Mouse (Mus musculus) yolk sac, embryonic 10.5 days (tissue): ENCODE measurements around the gene Actl10.

Experiments
- DNase-seq: peaks from one replicate; pipeline ENCODE4 v3.0.0-alpha.2; 2017; ENCODE audit warnings: low spot score

Actl10 gene

GRCm38 (mm10) chr2:154583906-154584872 lies 32.6 kb downstream of the Actl10 start:
- no peak for DNase-seq

GRCm38 (mm10) chr2:154584931-154585601 lies 33.5 kb downstream of the Actl10 start:
- DNase-seq: no peak

GRCm38 (mm10) chr2:154586405-154586804 lies 34.8 kb downstream of the Actl10 start:
- DNase-seq: no peak

GRCm38 (mm10) chr2:154589051-154589450 lies 37.5 kb downstream of the Actl10 start:
- DNase-seq: no peak

GRCm38 (mm10) chr2:154591239-154591638 lies 39.7 kb downstream of the Actl10 start:
- DNase-seq: no peak

- peak; percentile 32 for DNase-seq
These were observed 41.4 kb downstream of the Actl10 start for GRCm38 (mm10) chr2:154593025-154593424.

GRCm38 (mm10) chr2:154595775-154596174 lies 44.2 kb downstream of the Actl10 start:
- DNase-seq: no peak

GRCm38 (mm10) chr2:154597399-154597798 lies 45.8 kb downstream of the Actl10 start:
- DNase-seq: no peak

- DNase-seq: no peak
These were observed 49.0 kb downstream of the Actl10 start for GRCm38 (mm10) chr2:154600586-154600985.

- DNase-seq: no peak
These were observed 49.7 kb downstream of the Actl10 start for GRCm38 (mm10) chr2:154601324-154601723.
